Mouse (Mus musculus) liver, embryonic 12.5 days (tissue): ENCODE data around the gene Noa1. TPM values are rescaled to one million over a fixed set of nuclear protein-coding genes. Genes with fewer than 3 reads are reported as not detected.

ENCODE experiments used
- ATAC-seq: fragments of 200-750 bp; cut with Nextera tagmentation; 2 replicates; pipeline ENCODE4 v1.8.0; 2017; ENCODE audit warnings: moderate number of reproducible peaks, mild to moderate bottlenecking, moderate library complexity
- H3K27ac ChIP-seq: fragments of 300-500 bp; sonication (generic); 2 replicates; pipeline ENCODE4 v1.5.1; 2016; ENCODE audit warnings: mild to moderate bottlenecking
- H3K27me3 ChIP-seq: fragments of 300-500 bp; sonication (generic); replicated peaks from 2 replicates; pipeline ENCODE4 v1.6.1; 2016; ENCODE audit warnings: mild to moderate bottlenecking, moderate library complexity
- H3K36me3 ChIP-seq: fragments of 300-500 bp; sonication (generic); 2 replicates; pipeline ENCODE4 v1.6.1; 2016; ENCODE audit warnings: mild to moderate bottlenecking, moderate library complexity
- H3K4me1 ChIP-seq: fragments of 300-500 bp; sonication (generic); 2 replicates; pipeline ENCODE4 v1.6.1; 2016
- H3K4me2 ChIP-seq: fragments of 300-500 bp; sonication (generic); 2 replicates; pipeline ENCODE4 v1.6.1; 2016; ENCODE audit warnings: mild to moderate bottlenecking, moderate library complexity
- H3K4me3 ChIP-seq: fragments of 300-500 bp; sonication (generic); 2 replicates; pipeline ENCODE4 v1.5.1; 2016; ENCODE audit warnings: mild to moderate bottlenecking, moderate library complexity
- H3K9ac ChIP-seq: fragments of 300-500 bp; sonication (generic); 2 replicates; pipeline ENCODE4 v1.6.1; 2016; ENCODE audit warnings: mild to moderate bottlenecking, moderate library complexity
- H3K9me3 ChIP-seq: fragments of 300-500 bp; sonication (generic); replicated peaks from 2 replicates; pipeline ENCODE4 v1.6.1; 2016; ENCODE audit warnings: mild to moderate bottlenecking, moderate library complexity
- WGBS: fragments of 180-500 bp; shearing (Covaris S2); methylation state at CpG from one replicate; pipeline ENCODE4 v1.1.7; 2016; ENCODE audit not compliant: insufficient replicate concordance; 5-methylcytosine and 5-hydroxymethylcytosine counted together
- microRNA-seq: library from miRNA; unstranded; fragments of <30 nt; microRNA quantifications from one replicate; pipeline ENCODE4, GENCODE M21; 2017
- polyA plus RNA-seq: library from polyadenylated mRNA; unstranded; fragments of >200 nt; fragmentation: Nextera tagmentation; extraction: Ambion mirVana; gene quantifications from 2 replicates; pipeline ENCODE4 v1.2.1, GENCODE M21; 2016

Gene Noa1
- polyA plus RNA-seq, 1 experiment from 2014 or later, result 44.9 TPM

GRCm38 (mm10) chr5:77250083-77250482 is 59.8 kb downstream of the Noa1 start:
- Histone ChIP-seq H3K27me3 (no peaks in the 10 kb centered on the region), H3K9me3 (no peaks in the 10 kb centered on the region), H3K4me3 (no peak overlapping the region), H3K9ac (no peak overlapping the region), H3K4me2 (no peak overlapping the region), H3K4me1 (peaks cover 8% of the 10 kb centered on the region; the same call in 1 of the 2 replicates), H3K27ac (no peak overlapping the region), H3K36me3 (no peaks in the 10 kb centered on the region)
- WGBS, result 54% methylated on average over 9 of the region's 9 CpGs
- ATAC-seq, result no peak

- Histone ChIP-seq H3K4me3 (peak overlapping the region; percentile 8; the same call in 1 of the 2 replicates), H3K27ac (no peak overlapping the region), H3K36me3 (no peaks in the 10 kb centered on the region), H3K4me1 (peaks cover 8% of the 10 kb centered on the region; the same call in 1 of the 2 replicates), H3K9ac (no peak overlapping the region), H3K4me2 (peak overlapping the region; percentile 42), H3K9me3 (no peaks in the 10 kb centered on the region), H3K27me3 (no peaks in the 10 kb centered on the region)
- 48% methylated on average over 26 of the region's 26 CpGs for WGBS
- no peak for ATAC-seq
These were observed 63.9 kb downstream of the Noa1 start for GRCm38 (mm10) chr5:77245787-77246671.

- Histone ChIP-seq H3K27me3 (no peaks in the 10 kb centered on the region), H3K9me3 (no peaks in the 10 kb centered on the region), H3K4me1 (peaks cover 8% of the 10 kb centered on the region; the same call in 1 of the 2 replicates), H3K9ac (no peak overlapping the region), H3K36me3 (no peaks in the 10 kb centered on the region), H3K27ac (no peak overlapping the region), H3K4me2 (peak overlapping the region; percentile 42), H3K4me3 (peak overlapping the region; percentile 8; the same call in 1 of the 2 replicates)
- 44% methylated on average over 7 of the region's 7 CpGs for WGBS
- ATAC-seq, result no peak
These were observed 64.5 kb downstream of the Noa1 start for GRCm38 (mm10) chr5:77245463-77245786.

GRCm38 (mm10) chr5:77244331-77244987 is 65.4 kb downstream of the Noa1 start:
- ATAC-seq, result no peak
- Histone ChIP-seq H3K4me2 (no peak overlapping the region), H3K27ac (no peak overlapping the region), H3K4me3 (no peak overlapping the region), H3K4me1 (peaks cover 8% of the 10 kb centered on the region; the same call in 1 of the 2 replicates), H3K27me3 (no peaks in the 10 kb centered on the region), H3K9me3 (no peaks in the 10 kb centered on the region), H3K9ac (no peak overlapping the region), H3K36me3 (no peaks in the 10 kb centered on the region)
- 40% methylated on average over 8 of the region's 8 CpGs for WGBS

Small RNA genes within 50 kb of the gene (microRNA-seq; reads per million reads assigned to microRNA genes)
- 1.1 reads per million for gene Mir5098

Other genes starting within 250 kb of the Noa1 start
- gene Hopx, start 195.0 kb downstream of the Noa1 start, polyA plus RNA-seq, result 0.19 TPM in 1 of 2 replicates, not detected in the other
- gene Spink2, start 98.6 kb downstream of the Noa1 start, polyA plus RNA-seq, result 0.23 TPM in 1 of 2 replicates, not detected in the other
- 12.3 and 12.9 TPM in 2 replicates for gene Rest, start 44.6 kb downstream of the Noa1 start, polyA plus RNA-seq
- 46.0 and 49.1 TPM in 2 replicates for gene Polr2b, start 63 bp upstream of the Noa1 start, polyA plus RNA-seq
- gene Igfbp7, start 98.0 kb upstream of the Noa1 start, polyA plus RNA-seq, result 13.4 and 14.2 TPM in 2 replicates